Mouse (Mus musculus) myocyte (in vitro differentiated cells): ENCODE results near the gene Jagn1. TPM values are rescaled to one million over a fixed set of nuclear protein-coding genes. Genes with fewer than 3 reads are reported as not detected.

Source experiments
- H3K27me3 ChIP-seq: one replicate; pipeline ENCODE4 v1.6.1; 2011; ENCODE audit not compliant: control insufficient read depth, insufficient read depth, insufficient read length
- H3K36me3 ChIP-seq: one replicate; pipeline ENCODE4 v1.6.1; 2011; ENCODE audit not compliant: control insufficient read depth, insufficient read depth
- H3K4me2 ChIP-seq: one replicate; pipeline ENCODE4 v1.6.1; 2011; ENCODE audit warnings: low read depth, control low read depth
- H3K4me3 ChIP-seq: one replicate; pipeline ENCODE4 v1.5.1; 2011; ENCODE audit warnings: mild to moderate bottlenecking, control low read depth, moderate library complexity
- H3K79me2 ChIP-seq: one replicate; pipeline ENCODE4 v1.6.1; 2011; ENCODE audit not compliant: control insufficient read depth, insufficient read depth
- H3ac ChIP-seq: one replicate; pipeline ENCODE4 v1.6.1; 2011; ENCODE audit not compliant: control insufficient read depth, insufficient read length
- CEBPB ChIP-seq: IDR thresholded peaks from 2 replicates; pipeline ENCODE4 v1.6.1; 2011; ENCODE audit warnings: mild to moderate bottlenecking, moderate library complexity; ENCODE audit not compliant: poor library complexity, insufficient read depth, severe bottlenecking
- E2F4 ChIP-seq: IDR thresholded peaks from one replicate; pipeline ENCODE4 v1.6.1; 2011; ENCODE audit warnings: mild to moderate bottlenecking, control low read depth, moderate library complexity; ENCODE audit not compliant: insufficient read depth
- MAX ChIP-seq: IDR thresholded peaks from one replicate; pipeline ENCODE4 v1.6.1; 2011; ENCODE audit warnings: low read depth, mild to moderate bottlenecking, control low read depth
- MYOD1 ChIP-seq, 3 experiments: IDR thresholded peaks; one replicate each; pipeline ENCODE4 v1.6.1; 2011; ENCODE audit warnings: control low read depth in 2 of 3, low read depth in 2 of 3, mild to moderate bottlenecking in 2 of 3, moderate library complexity in 1 of 3; ENCODE audit not compliant: insufficient read length in 2 of 3, control insufficient read depth in 1 of 3
- MYOG ChIP-seq, 3 experiments: IDR thresholded peaks; one replicate each; pipeline ENCODE4 v1.6.1; 2011; ENCODE audit warnings: control low read depth in 2 of 3, low read depth in 2 of 3, mild to moderate bottlenecking in 2 of 3; ENCODE audit not compliant: insufficient read length in 2 of 3, control insufficient read depth in 1 of 3, insufficient read depth in 1 of 3
- POLR2A ChIP-seq: IDR thresholded peaks from one replicate; pipeline ENCODE4 v1.6.1; 2011; ENCODE audit warnings: low read depth, mild to moderate bottlenecking, control low read depth, moderate library complexity; ENCODE audit not compliant: insufficient read length
- POLR2AphosphoS2 ChIP-seq: IDR thresholded peaks from one replicate; pipeline ENCODE4 v1.6.1; 2011; ENCODE audit warnings: low read depth, control low read depth; ENCODE audit not compliant: insufficient read length
- REST ChIP-seq: IDR thresholded peaks from one replicate; pipeline ENCODE4 v1.6.1; 2011; ENCODE audit warnings: mild to moderate bottlenecking, control low read depth, moderate library complexity; ENCODE audit not compliant: insufficient read depth, insufficient read length
- SRF ChIP-seq: IDR thresholded peaks from one replicate; pipeline ENCODE4 v1.6.1; 2011; ENCODE audit warnings: low read depth; ENCODE audit not compliant: control insufficient read depth, insufficient read length
- TCF12 ChIP-seq: IDR thresholded peaks from one replicate; pipeline ENCODE4 v1.6.1; 2011; ENCODE audit warnings: mild to moderate bottlenecking, control low read depth; ENCODE audit not compliant: poor library complexity, insufficient read depth, severe bottlenecking
- TCF3 ChIP-seq: IDR thresholded peaks from one replicate; pipeline ENCODE4 v1.6.1; 2011; ENCODE audit warnings: low read depth, control low read depth; ENCODE audit not compliant: insufficient read length
- USF1 ChIP-seq: IDR thresholded peaks from one replicate; pipeline ENCODE4 v1.6.1; 2011; ENCODE audit warnings: low read depth, mild to moderate bottlenecking, control low read depth, moderate library complexity
- polyA plus RNA-seq: library from polyadenylated mRNA; unstranded; fragments of >200 nt; fragmentation: generic; extraction: Trizol; gene quantifications from one replicate; pipeline ENCODE4 v1.2.1, GENCODE M21; 2012; ENCODE audit warnings: missing spikeins

Jagn1 gene
- polyA plus RNA-seq, 1 experiment = 92.7 TPM

DNA sequence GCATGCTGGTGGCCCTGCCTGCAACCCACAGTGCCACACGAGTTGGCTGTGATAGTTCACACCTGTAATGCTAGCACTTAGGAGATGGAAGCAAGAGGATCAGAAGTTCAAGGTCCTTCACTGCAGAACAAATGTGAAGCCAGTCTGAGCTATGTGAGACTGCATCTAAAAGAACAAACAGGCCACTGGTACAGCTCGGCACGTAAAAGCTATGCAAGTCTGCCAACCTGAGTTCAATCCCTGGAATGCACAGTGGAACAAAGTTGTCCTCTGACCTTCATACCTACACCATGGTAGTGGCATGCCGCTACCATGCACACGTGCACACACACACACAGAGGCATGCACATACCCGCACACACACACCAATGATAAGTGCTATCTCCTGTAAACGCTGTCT is 18.2 kb upstream of the Jagn1 start:
- no peaks in the 10 kb centered on the region for H3K36me3 ChIP-seq
- no peak overlapping the region for H3K4me3 ChIP-seq
- no peak for TF ChIP-seq POLR2AphosphoS2
- TF ChIP-seq POLR2A = no peak
- TF ChIP-seq MYOD1 (IDR thresholded peaks at IDR 0.05; ENCODE audit: control insufficient read depth in 1 of 3, insufficient read length in 2 of 3, low read depth in 2 of 3) = no peak
- no peak for TF ChIP-seq E2F4
- TF ChIP-seq SRF = no peak
- TF ChIP-seq REST = no peak
- no peak for TF ChIP-seq TCF12
- TF ChIP-seq MYOG (IDR thresholded peaks at IDR 0.05; ENCODE audit: control insufficient read depth in 1 of 3, insufficient read depth in 1 of 3, insufficient read length in 2 of 3, low read depth in 2 of 3) = no peak
- TF ChIP-seq CEBPB = no peak
- TF ChIP-seq TCF3 = no peak
- TF ChIP-seq MAX = no peak
- TF ChIP-seq USF1 = no peak
- peaks cover 8% of the 10 kb centered on the region for H3K27me3 ChIP-seq
- H3ac ChIP-seq = no peak overlapping the region
- H3K79me2 ChIP-seq = no peaks in the 10 kb centered on the region
- H3K4me2 ChIP-seq = no peak overlapping the region

DNA sequence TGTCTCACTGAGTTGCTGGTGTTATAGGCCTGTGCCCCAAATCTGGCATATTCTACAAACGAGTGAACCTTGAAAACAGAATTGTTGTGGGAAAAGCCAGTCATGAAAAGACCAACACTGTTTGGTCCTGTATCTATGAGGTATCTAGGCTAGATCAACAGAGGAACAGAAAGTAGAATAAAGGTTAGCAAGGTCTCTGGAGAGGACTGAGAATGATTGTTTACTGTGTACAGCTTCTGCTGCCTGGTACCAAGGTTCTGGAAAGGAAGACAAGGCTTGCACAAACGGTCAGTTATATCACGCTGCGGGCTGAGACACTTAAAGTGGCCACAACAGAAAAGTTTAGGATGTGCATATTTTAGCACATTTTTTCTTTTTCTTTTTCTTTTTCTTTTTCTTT is 15.7 kb upstream of the Jagn1 start:
- TF ChIP-seq SRF (no peak), MYOG (IDR thresholded peaks at IDR 0.05; ENCODE audit: control insufficient read depth in 1 of 3, insufficient read depth in 1 of 3, insufficient read length in 2 of 3, low read depth in 2 of 3) (no peak), CEBPB (no peak), POLR2AphosphoS2 (no peak), TCF12 (no peak), E2F4 (no peak), POLR2A (no peak), TCF3 (no peak), REST (no peak), USF1 (no peak), MAX (no peak), MYOD1 (IDR thresholded peaks at IDR 0.05; ENCODE audit: control insufficient read depth in 1 of 3, insufficient read length in 2 of 3, low read depth in 2 of 3) (no peak)
- Histone ChIP-seq H3K36me3 (no peaks in the 10 kb centered on the region), H3ac (no peak overlapping the region)

DNA sequence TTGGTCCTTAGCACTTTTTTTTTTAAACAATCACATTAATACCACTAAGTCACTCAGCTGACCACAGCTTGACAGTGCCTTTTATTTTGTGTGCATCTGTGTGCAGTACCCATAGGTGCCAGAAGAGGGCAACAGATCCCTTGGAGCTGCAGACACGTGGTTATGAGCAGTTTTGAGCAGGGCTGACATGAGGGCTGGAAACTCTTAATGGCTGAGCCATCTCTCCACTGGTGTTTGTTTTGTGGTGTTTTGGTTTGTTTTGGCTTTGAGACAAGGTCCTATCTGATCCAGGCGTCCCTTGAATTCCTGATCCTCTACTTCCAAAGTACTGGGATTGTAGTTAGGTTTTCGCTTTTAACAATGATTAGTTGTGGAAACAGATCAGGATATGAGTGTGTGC is 15.0 kb upstream of the Jagn1 start:
- Histone ChIP-seq H3K36me3 (no peaks in the 10 kb centered on the region), H3K79me2 (no peaks in the 10 kb centered on the region), H3K27me3 (peaks cover 8% of the 10 kb centered on the region), H3K4me3 (no peak overlapping the region), H3ac (no peak overlapping the region), H3K4me2 (no peak overlapping the region)
- TF ChIP-seq USF1 = peak; percentile 22
- no peak for TF ChIP-seq POLR2AphosphoS2
- no peak for TF ChIP-seq MYOG (IDR thresholded peaks at IDR 0.05; ENCODE audit: control insufficient read depth in 1 of 3, insufficient read depth in 1 of 3, insufficient read length in 2 of 3, low read depth in 2 of 3)
- TF ChIP-seq SRF = no peak

More for the DNA sequence above, 15.7 kb upstream of the Jagn1 start:
- Histone ChIP-seq H3K79me2 (no peaks in the 10 kb centered on the region), H3K4me3 (no peak overlapping the region), H3K4me2 (no peak overlapping the region), H3K27me3 (peaks cover 8% of the 10 kb centered on the region)

DNA sequence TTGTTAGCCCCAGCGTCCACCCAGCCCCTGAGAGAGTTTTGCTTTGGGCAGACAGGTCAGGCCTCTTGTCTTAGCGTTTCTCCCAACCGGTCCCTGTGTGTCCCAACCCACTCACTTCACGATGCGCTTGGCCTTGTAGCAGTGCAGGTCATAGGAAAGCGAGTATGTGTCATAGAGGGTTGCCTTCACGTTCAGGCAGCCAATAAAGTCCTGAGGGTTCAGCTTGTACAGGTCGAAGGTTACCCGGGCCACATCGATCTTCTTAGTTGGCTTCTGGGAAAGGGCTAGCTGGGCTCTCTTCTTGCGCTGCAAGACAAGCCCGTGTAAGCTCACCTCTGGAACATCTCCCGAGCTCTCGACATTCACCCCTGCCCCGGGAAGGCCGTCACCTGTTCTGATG is 14.4 kb upstream of the Jagn1 start:
- Histone ChIP-seq H3K27me3 (peaks cover 8% of the 10 kb centered on the region), H3K4me2 (no peak overlapping the region), H3ac (no peak overlapping the region), H3K36me3 (no peaks in the 10 kb centered on the region), H3K79me2 (no peaks in the 10 kb centered on the region), H3K4me3 (no peak overlapping the region)
- no peak for TF ChIP-seq TCF12
- TF ChIP-seq E2F4 = no peak
- TF ChIP-seq POLR2A = no peak
- TF ChIP-seq TCF3 = no peak
- TF ChIP-seq MAX = no peak
- TF ChIP-seq USF1 = no peak
- no peak for TF ChIP-seq MYOD1 (IDR thresholded peaks at IDR 0.05; ENCODE audit: control insufficient read depth in 1 of 3, insufficient read length in 2 of 3, low read depth in 2 of 3)
- TF ChIP-seq CEBPB = no peak
- no peak for TF ChIP-seq POLR2AphosphoS2
- no peak for TF ChIP-seq SRF
- no peak for TF ChIP-seq REST
- no peak for TF ChIP-seq MYOG (IDR thresholded peaks at IDR 0.05; ENCODE audit: control insufficient read depth in 1 of 3, insufficient read depth in 1 of 3, insufficient read length in 2 of 3, low read depth in 2 of 3)

DNA sequence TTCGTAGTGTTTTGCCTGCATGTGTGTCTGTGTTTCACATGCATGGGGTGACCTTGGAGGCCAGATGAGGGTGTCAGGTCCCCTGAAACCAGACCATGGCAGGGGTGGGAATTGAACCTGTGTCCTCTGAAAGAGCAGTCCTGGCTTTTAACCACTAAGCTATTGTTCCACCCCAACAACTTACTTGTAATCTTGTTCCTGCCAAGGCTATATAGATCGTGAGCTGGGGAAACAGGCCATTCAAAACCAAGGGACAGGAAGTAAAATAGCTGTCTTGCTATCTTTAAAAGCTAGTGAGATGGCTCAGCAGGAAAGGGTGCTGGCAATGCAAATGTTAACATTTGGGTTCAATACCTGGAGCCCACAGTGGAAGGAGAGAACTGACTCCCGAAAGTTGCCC is 12.4 kb upstream of the Jagn1 start:
- TF ChIP-seq USF1 (no peak), TCF12 (no peak), POLR2A (no peak), E2F4 (no peak), CEBPB (no peak), MYOG (IDR thresholded peaks at IDR 0.05; ENCODE audit: control insufficient read depth in 1 of 3, insufficient read depth in 1 of 3, insufficient read length in 2 of 3, low read depth in 2 of 3) (no peak), POLR2AphosphoS2 (no peak), MAX (no peak), REST (no peak)
- no peak overlapping the region for H3ac ChIP-seq
- H3K36me3 ChIP-seq = no peaks in the 10 kb centered on the region
- H3K4me3 ChIP-seq = no peak overlapping the region
- no peak overlapping the region for H3K4me2 ChIP-seq
- no peaks in the 10 kb centered on the region for H3K79me2 ChIP-seq
- H3K27me3 ChIP-seq = peaks cover 20% of the 10 kb centered on the region
